In the genomic region with DNA sequence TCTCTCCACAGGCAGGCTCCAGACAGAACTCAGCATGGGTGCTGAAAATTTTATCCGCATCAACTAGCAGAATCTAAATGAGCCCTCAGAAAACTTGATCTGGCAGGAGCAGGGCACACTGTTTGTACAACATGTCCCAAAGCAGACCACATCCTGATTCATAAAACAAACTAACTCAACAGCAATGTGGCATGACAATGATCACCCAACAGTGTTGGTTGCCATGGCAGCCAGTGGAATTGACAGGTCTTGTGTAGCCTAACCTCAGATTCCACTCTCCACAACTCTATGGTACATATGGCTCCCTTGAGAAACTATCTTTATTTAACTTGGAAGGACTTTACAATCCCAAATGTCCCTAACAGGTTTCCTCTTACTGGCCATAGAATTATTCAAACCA, we compare ENCODE assay signal across 24 mouse cellular contexts.
DNase-seq lines count a peak whose midpoint lies in the region; ATAC-seq and TF ChIP-seq lines count a peak whose summit lies in the region.
"Had no signal": no experiment of that assay in that cellular context is flagged by ENCODE, and none has a peak within 500 bp of the region (broad histone marks: within the 10 kb centered on the region; RNA-seq: fewer than 3 reads in every experiment).

No protein-coding gene starts in this region.

- H3K27me3 ChIP-seq in hindbrain, embryonic 10.5 days (ENCODE audit: insufficient read depth, poor library complexity, severe bottlenecking): no peaks in the 10 kb centered on the region
- no peaks in the 10 kb centered on the region for H3K27me3 ChIP-seq in hindbrain, postnatal 0 days (ENCODE audit: insufficient read depth, low read length)
- no peaks in the 10 kb centered on the region for H3K27me3 ChIP-seq in thymus, adult 2 months (ENCODE audit: control insufficient read depth, insufficient read depth, low read length)
- H3K27me3 ChIP-seq: embryonic facial prominence, embryonic 13.5 days; heart, embryonic 15.5 days; kidney, embryonic 15.5 days; liver, embryonic 15.5 days; lung, embryonic 15.5 days; midbrain, embryonic 12.5 days had no signal

- no peak overlapping the region for H3K4me3 ChIP-seq in hindbrain, embryonic 10.5 days
- H3K4me3 ChIP-seq in hindbrain, postnatal 0 days (ENCODE audit: low read length): no peak overlapping the region
- H3K4me3 ChIP-seq in thymus, adult 2 months (ENCODE audit: control insufficient read depth, insufficient read depth, low read length): no peak overlapping the region
- H3K4me3 ChIP-seq: embryonic facial prominence, embryonic 13.5 days; gastrocnemius, adult 2 months; heart, embryonic 15.5 days; kidney, embryonic 15.5 days; liver, embryonic 15.5 days; lung, embryonic 15.5 days; midbrain, embryonic 12.5 days had no signal

- TF ChIP-seq POLR2A in thymus, adult 2 months (IDR thresholded peaks at IDR 0.05; ENCODE audit: control insufficient read depth, extremely low read depth, insufficient read depth, low read length, poor library complexity): no peak

- H3K36me3 ChIP-seq in hindbrain, embryonic 10.5 days: no peaks in the 10 kb centered on the region
- no peaks in the 10 kb centered on the region for H3K36me3 ChIP-seq in hindbrain, postnatal 0 days (ENCODE audit: insufficient read depth, low read length)
- H3K36me3 ChIP-seq in thymus, adult 2 months (ENCODE audit: control insufficient read depth, insufficient read depth, low read length): no peaks in the 10 kb centered on the region
- H3K36me3 ChIP-seq: embryonic facial prominence, embryonic 13.5 days; heart, embryonic 15.5 days; kidney, embryonic 15.5 days; liver, embryonic 15.5 days; lung, embryonic 15.5 days; midbrain, embryonic 12.5 days had no signal

- H3K9me3 ChIP-seq in hindbrain, embryonic 10.5 days: no peaks in the 10 kb centered on the region
- no peaks in the 10 kb centered on the region for H3K9me3 ChIP-seq in hindbrain, postnatal 0 days (ENCODE audit: low read length)
- H3K9me3 ChIP-seq: embryonic facial prominence, embryonic 13.5 days; heart, embryonic 15.5 days; kidney, embryonic 15.5 days; liver, embryonic 15.5 days; lung, embryonic 15.5 days; midbrain, embryonic 12.5 days had no signal

- ATAC-seq in hindbrain, postnatal 0 days: no peak
- peak; percentile 45 for ATAC-seq in inflammation-experienced regulatory T-cells, adult 6 months
- ATAC-seq: forebrain, embryonic 14.5 days; hindbrain, embryonic 16.5 days had no signal

- no peak overlapping the region for H3K9ac ChIP-seq in hindbrain, postnatal 0 days (replicated peaks; ENCODE audit: low read length)
- H3K9ac ChIP-seq: embryonic facial prominence, embryonic 13.5 days; heart, embryonic 15.5 days; kidney, embryonic 15.5 days; liver, embryonic 15.5 days; lung, embryonic 15.5 days; midbrain, embryonic 12.5 days had no signal

- H3K27ac ChIP-seq in hindbrain, embryonic 10.5 days: no peak overlapping the region
- no peak overlapping the region for H3K27ac ChIP-seq in hindbrain, postnatal 0 days
- H3K27ac ChIP-seq in thymus, adult 2 months (ENCODE audit: control insufficient read depth, insufficient read depth, low read length): no peak overlapping the region
- H3K27ac ChIP-seq: embryonic facial prominence, embryonic 13.5 days; gastrocnemius, adult 2 months; heart, embryonic 15.5 days; kidney, embryonic 15.5 days; liver, embryonic 15.5 days; lung, embryonic 15.5 days; midbrain, embryonic 12.5 days had no signal

- WGBS in hindbrain, embryonic 10.5 days: 67% methylated on average over 1 of the region's 1 CpGs
- WGBS in hindbrain, postnatal 0 days: 61% methylated on average over 1 of the region's 1 CpGs
- WGBS in thymus, adult 2 months: 90% methylated on average over 1 of the region's 1 CpGs

- H3K4me1 ChIP-seq in hindbrain, embryonic 10.5 days (replicated peaks): peaks cover 9% of the 10 kb centered on the region
- H3K4me1 ChIP-seq in hindbrain, postnatal 0 days (ENCODE audit: insufficient read depth, low read length): no peaks in the 10 kb centered on the region
- peaks cover 5% of the 10 kb centered on the region for H3K4me1 ChIP-seq in thymus, adult 2 months (replicated peaks; ENCODE audit: control insufficient read depth, insufficient read depth, low read length)
- H3K4me1 ChIP-seq: embryonic facial prominence, embryonic 13.5 days; heart, embryonic 15.5 days; kidney, embryonic 15.5 days; liver, embryonic 15.5 days; lung, embryonic 15.5 days; midbrain, embryonic 12.5 days had no signal

- TF ChIP-seq CTCF in hindbrain, postnatal 0 days (IDR thresholded peaks at IDR 0.05; ENCODE audit: low read depth): no peak
- TF ChIP-seq CTCF in thymus, adult 2 months (IDR thresholded peaks at IDR 0.05; ENCODE audit: borderline replicate concordance, control insufficient read depth, extremely low read depth, insufficient read depth, low read length, poor library complexity): no peak

- DNase-seq in hindbrain, embryonic 10.5 days (ENCODE audit: low spot score): peak; percentile 11
- no peak for DNase-seq in hindbrain, postnatal 0 days (ENCODE audit: low spot score)
- peak; percentile 23 for DNase-seq in thymus, postnatal 0 days (ENCODE audit: low spot score)
- no peak for DNase-seq in thymus, adult 2 months
- DNase-seq in liver: no peak
- DNase-seq in adrenal gland, adult (ENCODE audit: inconsistent age in 2 of 2, low spot score in 1 of 2): no peak
- DNase-seq: adrenal gland, postnatal 36 days; cerebellum, adult 11 months; cerebellum, postnatal 10 days; gastrocnemius, adult 2 months; heart, postnatal 36 days; kidney, adult 11 months; kidney, postnatal 36 days; layer of hippocampus, adult 9-11 months; thymus, postnatal 36 days had no signal

- H3K4me2 ChIP-seq in hindbrain, postnatal 0 days (ENCODE audit: low read depth, low read length): no peak overlapping the region
- H3K4me2 ChIP-seq: embryonic facial prominence, embryonic 13.5 days; heart, embryonic 15.5 days; kidney, embryonic 15.5 days; liver, embryonic 15.5 days; lung, embryonic 15.5 days; midbrain, embryonic 12.5 days had no signal

Comparison
In these comparisons a context has a peak if more than half of its experiments do, and no peak if none do; other contexts are left out.
1. DNase-seq: peak in hindbrain, embryonic 10.5 days (single experiment) and thymus, postnatal 0 days (single experiment); none in hindbrain, postnatal 0 days (single experiment), thymus, adult 2 months (single experiment), liver (single experiment) and adrenal gland, adult (0 of 2).